Mouse (Mus musculus) heart, adult 9 months (tissue): Measurements from ENCODE around the gene Scd3.
"Not testable (repeated sequence)": the region's sequence is repeated elsewhere in the genome, so short reads cannot be mapped to it uniquely, and the experiment has no call there.

Experiments
- DNase-seq, 2 experiments: peaks; one replicate each; pipeline ENCODE4 v3.0.0; 2022; ENCODE audit warnings: low spot score in 2 of 2

Gene Scd3

GRCm38 (mm10) chr19:44237471-44238006 lies 34.5 kb downstream of the Scd3 start:
- no peak for DNase-seq

- no peak for DNase-seq
Observed at GRCm38 (mm10) chr19:44238906-44239305, 35.8 kb downstream of the Scd3 start.

GRCm38 (mm10) chr19:44245761-44246171 lies 42.7 kb downstream of the Scd3 start:
- DNase-seq, result peak; percentile 19 to 49

- DNase-seq, result no peak
Observed at GRCm38 (mm10) chr19:44246341-44246911, 43.4 kb downstream of the Scd3 start.

- DNase-seq, result no peak
Observed at GRCm38 (mm10) chr19:44247281-44248080, 44.4 kb downstream of the Scd3 start.

- peak; percentile 96 for DNase-seq
Observed at GRCm38 (mm10) chr19:44248081-44248853, 45.2 kb downstream of the Scd3 start.

- DNase-seq, result no peak
Observed at GRCm38 (mm10) chr19:44248854-44249351, 45.8 kb downstream of the Scd3 start.

- DNase-seq, result not testable (repeated sequence)
Observed at GRCm38 (mm10) chr19:44251138-44251537, 48.1 kb downstream of the Scd3 start.

GRCm38 (mm10) chr19:44251936-44252558 lies 49.0 kb downstream of the Scd3 start:
- no peak for DNase-seq

GRCm38 (mm10) chr19:44254106-44254505 lies 51.0 kb downstream of the Scd3 start:
- DNase-seq, result not testable (repeated sequence)

- no peak for DNase-seq
Observed at GRCm38 (mm10) chr19:44257377-44257966, 54.4 kb downstream of the Scd3 start.

GRCm38 (mm10) chr19:44259484-44259883 lies 56.4 kb downstream of the Scd3 start:
- no peak for DNase-seq

- no peak for DNase-seq
Observed at GRCm38 (mm10) chr19:44260487-44260886, 57.4 kb downstream of the Scd3 start.

- DNase-seq, result no peak
Observed at GRCm38 (mm10) chr19:44261774-44262173, 58.7 kb downstream of the Scd3 start.

GRCm38 (mm10) chr19:44263581-44263980 lies 60.5 kb downstream of the Scd3 start:
- DNase-seq, result no peak

- no peak for DNase-seq
Observed at GRCm38 (mm10) chr19:44264226-44264625, 61.2 kb downstream of the Scd3 start.

- peak; percentile 34 to 39 for DNase-seq
Observed at GRCm38 (mm10) chr19:44265300-44265699, 62.2 kb downstream of the Scd3 start.

GRCm38 (mm10) chr19:44265911-44266337 lies 62.9 kb downstream of the Scd3 start:
- DNase-seq, result no peak

- no peak for DNase-seq
Observed at GRCm38 (mm10) chr19:44266458-44266823, 63.4 kb downstream of the Scd3 start.

- DNase-seq, result peak; percentile 89 to 91
Observed at GRCm38 (mm10) chr19:44266824-44267498, 63.9 kb downstream of the Scd3 start.
